Mouse (Mus musculus) megakaryocyte, adult 5-6 weeks (primary cell): ENCODE results near the gene Pald1. TPM values are rescaled to one million over a fixed set of nuclear protein-coding genes. Genes with fewer than 3 reads are reported as not detected.
A peak's percentile ranks its signal among the peaks of the same experiment; 100 is the strongest.

Experiments
- ATAC-seq: 2 replicates; pipeline ENCODE4 v1.8.0; 2016; ENCODE audit warnings: mild to moderate bottlenecking, inconsistent platforms; ENCODE audit not compliant: poor library complexity, severe bottlenecking
- total RNA-seq, 2 experiments: library from RNA; stranded (forward) in 1 of 2; stranded (reverse) in 1 of 2; fragments of 153-499, 151-499 nt in 1 of 2; fragments of 221-1000, 200-1000 nt in 1 of 2; gene quantifications; 2 replicates each; pipeline versions ENCODE4 v1.2.3 to v1.2.4; 2015 to 2017

Pald1 gene
- total RNA-seq, 2 experiments from 2014 or later: 2.1 TPM; not detected in 1

- no peak for ATAC-seq
Measured at GRCm38 (mm10) chr10:61405958-61406357, 22.6 kb upstream of the Pald1 start.

GRCm38 (mm10) chr10:61402911-61403310 is 19.6 kb upstream of the Pald1 start:
- ATAC-seq: no peak

DNA sequence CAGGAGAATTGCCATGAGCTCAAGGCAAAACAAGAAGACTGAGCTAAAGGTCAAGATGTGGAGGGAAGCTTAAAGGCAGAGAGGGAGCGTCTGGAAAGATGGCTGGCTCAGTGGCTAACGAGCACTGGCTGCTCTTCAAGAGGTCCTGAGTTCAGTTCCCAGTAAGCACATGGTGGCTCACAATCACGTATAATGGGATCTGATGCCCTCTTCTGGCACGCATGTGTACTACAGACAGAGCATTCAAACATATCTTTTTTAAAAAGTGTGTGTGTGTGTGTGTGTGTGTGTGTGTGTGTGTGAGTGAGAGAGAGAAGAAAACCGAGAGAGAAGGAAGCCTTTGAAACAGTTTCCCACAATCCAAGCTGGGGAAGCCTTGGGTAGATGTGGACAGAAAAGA is 19.1 kb upstream of the Pald1 start:
- ATAC-seq: no peak

DNA sequence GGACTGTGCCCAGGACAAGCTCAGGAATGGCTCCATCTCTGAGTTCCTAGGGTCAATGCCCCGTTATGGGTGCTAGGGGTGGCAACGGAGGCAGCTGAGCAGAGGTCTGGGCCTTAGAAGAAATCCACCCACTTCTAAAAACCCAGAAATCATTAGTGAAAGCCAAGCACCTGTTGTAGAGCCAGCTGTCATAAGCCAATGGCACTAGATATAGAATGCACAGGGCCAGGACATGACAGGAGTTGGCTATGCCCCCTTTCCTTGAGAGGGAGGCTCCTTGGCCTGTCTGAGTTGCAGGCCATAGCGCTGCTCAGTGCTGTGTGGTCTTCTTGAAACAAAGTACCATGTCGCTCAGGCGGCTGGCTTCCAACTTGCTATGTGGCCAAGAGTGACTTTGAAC is 17.1 kb upstream of the Pald1 start:
- no peak for ATAC-seq

GRCm38 (mm10) chr10:61399156-61399734 is 15.9 kb upstream of the Pald1 start:
- peak; percentile 91 for ATAC-seq

DNA sequence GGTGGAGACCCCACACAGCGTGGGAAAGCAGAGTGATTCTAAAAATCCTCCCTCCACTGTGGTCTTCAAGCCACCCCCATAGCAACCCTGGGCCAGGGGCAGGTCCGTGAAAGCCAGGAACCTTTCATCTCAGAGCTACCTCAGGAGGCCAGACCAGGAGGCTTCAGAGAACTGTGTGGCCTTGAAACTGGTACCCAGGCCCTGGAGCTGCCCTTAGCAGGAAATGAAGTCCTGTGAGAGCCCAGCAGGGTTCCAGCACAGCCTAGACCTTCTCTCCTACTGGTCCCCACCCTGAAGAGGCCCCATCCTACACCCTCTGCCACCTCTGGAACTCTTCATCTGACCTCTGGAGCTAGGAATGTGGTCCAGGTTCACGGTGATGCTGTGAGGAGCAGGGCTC is 14.8 kb upstream of the Pald1 start:
- no peak for ATAC-seq

DNA sequence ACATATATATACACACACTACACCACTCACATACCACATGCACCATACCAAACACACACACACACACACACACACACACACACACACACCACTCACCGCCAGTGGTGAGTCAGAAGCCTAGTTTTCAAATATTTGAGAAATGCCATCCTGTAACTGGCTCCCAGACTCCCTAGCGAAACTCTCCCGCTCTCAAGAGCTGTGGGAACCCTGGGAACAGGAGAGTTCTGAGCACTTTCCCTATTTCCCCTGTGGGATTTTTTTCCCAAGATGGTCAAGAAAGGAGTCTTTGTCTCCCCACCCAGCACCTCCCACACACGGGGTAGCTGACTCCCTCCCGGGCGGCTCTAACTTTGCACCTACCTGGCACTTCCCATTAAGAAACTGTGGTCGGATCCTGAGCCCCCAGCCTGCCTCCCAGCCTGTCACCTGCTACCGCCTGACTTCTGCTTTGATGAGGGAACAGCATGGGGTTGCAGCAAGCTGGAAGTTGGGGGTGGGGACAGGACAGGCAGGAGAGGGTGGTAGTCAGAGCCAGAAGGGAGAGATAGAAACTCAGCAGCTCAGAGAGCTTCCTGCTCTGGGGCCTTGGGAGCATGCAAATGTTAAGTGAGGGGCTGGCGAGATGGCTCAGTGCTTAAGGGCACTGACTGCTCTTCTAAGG is 11.3 kb upstream of the Pald1 start:
- ATAC-seq: peak; percentile 24; the same call in 1 of the 2 replicates

DNA sequence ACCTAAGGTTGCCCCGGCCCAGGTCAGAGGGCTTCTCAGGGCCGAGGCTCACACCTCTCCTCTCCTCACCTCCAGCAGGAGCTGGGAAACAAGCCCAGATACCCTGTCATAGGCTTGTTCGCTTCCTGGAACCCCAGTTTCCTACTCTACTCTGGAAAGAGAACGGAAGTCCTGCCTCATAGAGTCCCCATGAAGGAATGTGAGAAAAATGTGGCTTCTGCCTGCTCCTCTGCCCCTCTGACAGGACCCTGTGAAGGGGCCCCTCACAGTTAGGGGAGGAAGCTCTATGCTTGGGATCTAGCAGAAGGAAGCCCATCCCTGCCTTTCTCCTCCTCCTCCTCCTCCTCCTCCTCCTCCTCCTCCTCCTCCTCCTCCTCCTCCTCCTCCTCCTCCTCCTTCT is 9.3 kb upstream of the Pald1 start:
- no peak for ATAC-seq

DNA sequence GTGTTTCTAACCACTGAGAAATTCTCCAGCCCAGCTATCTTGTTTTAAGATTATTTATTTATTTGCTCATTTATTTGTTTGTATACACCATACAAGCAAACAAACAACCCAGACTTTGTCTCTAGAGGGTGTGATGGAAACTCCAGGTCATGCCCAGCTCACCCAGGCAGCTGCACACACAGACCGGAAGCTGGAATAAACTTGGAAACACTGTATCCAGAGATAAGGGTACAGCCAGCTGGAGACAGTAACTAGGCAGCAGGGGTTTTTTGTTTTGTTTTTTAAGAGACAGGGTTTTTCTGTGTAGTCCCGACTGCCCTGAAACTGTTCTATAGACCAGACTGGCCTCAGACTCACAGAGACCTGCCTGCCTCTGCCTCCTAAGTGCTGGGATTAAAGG is 6.8 kb upstream of the Pald1 start:
- ATAC-seq: no peak

DNA sequence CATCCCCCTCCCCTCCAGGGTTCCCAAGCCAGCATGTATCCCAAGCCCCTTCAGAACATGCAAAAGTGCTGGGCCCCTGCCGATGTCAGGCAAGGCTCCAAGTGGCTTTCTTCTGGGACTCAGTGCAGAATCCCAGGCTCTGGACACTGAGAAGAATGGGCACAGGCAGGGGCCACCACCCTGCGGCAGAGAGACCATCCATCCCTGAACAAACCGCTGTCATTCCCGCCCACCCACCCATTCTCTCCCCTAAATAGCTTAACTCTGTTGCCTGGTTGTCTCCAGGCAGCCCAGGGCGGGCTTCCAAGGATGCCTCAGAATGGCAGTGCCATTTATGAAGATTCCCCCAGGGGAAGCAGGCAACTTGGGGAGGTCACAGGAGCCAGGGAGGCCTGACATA is 5.7 kb upstream of the Pald1 start:
- ATAC-seq: no peak

GRCm38 (mm10) chr10:61386284-61386683 is 3.0 kb upstream of the Pald1 start:
- ATAC-seq: no peak

DNA sequence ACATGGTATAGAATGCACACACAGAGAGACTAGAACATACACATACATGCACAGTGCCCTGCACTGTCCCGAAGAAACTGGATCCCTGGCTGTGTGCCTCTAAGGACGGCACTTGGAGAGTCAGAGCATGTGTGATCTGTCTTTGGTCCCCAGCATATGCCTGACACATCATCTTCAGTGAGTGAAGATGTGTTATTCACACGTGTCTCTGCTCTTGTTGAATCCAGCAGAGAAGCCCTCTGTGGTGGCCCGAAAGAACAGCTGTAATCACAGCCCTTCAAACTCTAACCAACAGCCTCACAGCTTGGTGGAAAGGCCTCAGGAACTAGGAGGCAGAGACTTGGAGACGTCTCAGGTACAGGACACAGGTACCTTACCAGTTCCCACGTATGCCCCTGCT is 1.8 kb upstream of the Pald1 start:
- ATAC-seq: no peak

DNA sequence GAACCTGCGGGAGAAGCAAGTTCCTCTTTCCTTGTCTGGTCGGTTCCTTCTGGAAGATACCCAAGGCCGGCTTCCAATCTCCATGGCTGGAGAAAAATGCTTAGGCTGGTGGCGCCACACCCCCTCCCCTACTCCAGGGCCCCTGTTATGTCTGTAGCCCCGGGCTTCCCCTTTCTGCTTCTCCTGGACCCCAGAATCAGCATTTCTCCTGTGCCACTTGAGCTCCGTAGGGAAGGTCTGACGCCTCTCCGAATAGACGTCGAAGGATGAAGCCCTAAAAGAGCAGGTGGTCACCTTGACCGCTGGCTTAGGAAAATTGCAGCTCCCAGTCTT is 351 bp upstream of the Pald1 start:
- peak; percentile 34 for ATAC-seq

DNA sequence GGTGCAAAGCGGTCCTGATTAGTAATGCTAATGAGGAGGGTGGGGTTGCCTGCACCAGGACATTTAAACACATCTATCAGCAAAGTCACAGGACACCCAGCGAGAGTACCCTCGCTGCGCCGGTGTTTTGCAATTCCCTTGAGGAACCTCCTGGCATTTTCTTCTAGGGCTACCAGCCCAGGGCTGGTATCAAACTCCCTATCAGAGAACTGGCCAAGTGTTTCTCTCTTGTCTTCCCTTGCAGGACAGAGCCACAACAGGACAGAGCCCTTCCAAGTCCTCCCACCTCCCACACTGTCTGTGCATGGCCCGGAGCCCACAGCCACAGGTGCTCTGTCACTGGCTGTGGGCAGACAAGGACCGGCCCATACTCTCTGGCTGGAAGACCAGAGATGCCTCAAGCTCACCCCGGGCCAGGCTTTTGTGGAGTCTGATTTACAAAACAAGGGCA is 1.0 kb downstream of the Pald1 start:
- ATAC-seq: no peak

DNA sequence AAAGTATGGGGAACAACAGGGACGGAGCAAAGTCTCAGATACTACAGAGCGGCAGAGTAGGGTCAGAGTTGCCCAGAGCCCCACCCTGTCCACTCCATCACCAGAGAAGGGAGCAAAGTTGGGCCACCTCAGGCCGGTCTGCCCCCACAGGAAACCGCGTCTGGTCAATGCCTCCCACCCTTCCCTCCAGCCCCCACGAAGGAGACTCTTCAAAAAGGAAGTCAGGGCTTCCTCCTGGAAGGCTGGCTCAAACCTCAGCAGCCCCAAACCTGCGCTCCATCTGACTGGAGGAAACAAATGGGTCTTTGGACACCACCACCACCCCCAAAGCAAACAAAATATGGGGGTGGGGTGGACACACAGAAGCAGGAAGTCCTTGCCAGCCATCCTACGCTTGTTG is 1.5 kb downstream of the Pald1 start:
- peak; percentile 31; the same call in 1 of the 2 replicates for ATAC-seq

DNA sequence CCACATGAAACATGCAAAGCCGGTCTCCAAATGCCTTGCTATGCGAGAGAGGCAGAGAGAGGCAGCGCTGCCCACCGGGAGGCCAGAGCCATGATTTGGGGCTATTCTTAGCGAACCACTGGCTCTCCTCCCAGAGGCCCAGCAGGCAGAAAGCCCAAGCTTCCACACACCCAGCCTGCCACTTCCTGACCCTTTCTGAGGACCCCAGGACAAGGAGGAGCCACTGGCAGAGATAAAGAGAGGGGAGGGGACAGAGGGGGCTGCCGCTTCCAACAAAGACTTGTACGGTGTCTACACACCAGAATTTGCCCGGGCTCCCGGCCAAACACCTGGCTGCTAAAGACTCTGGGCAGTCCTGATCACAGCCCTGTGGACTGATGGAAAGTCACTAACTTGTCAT is 3.1 kb downstream of the Pald1 start:
- ATAC-seq: no peak

DNA sequence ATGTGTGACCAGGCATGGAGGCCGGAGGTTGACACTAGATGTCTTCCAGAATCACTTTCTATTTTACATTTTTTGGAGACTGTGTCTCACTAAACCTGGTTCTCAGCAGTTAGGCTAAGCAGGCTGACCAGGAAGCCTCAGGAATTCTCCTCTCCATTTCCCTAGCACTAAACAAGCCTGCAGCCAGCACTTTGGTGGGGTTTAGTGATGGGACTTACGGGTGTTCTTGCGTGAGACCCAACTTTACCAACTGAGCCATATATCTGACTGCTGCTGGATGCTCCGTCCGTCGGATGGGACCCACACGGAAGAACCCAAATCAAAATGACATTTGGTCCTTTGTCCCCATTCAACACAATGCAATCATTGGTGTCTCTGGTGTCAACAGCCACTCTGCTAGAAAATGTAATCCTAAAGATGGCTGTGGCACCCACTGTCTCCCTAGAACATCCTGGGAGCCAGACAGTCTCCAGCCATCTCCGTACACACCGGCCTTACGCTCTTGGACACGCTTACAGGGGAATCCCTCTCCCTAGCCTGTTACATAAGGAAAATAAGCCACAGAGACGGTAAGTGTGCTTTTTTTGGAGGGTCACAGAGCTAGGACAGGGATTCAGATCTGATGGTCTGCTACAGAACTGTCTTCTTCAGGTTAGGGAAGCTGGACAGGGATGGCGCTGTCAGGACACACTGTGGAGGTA is 3.8 kb downstream of the Pald1 start:
- ATAC-seq: no peak

DNA sequence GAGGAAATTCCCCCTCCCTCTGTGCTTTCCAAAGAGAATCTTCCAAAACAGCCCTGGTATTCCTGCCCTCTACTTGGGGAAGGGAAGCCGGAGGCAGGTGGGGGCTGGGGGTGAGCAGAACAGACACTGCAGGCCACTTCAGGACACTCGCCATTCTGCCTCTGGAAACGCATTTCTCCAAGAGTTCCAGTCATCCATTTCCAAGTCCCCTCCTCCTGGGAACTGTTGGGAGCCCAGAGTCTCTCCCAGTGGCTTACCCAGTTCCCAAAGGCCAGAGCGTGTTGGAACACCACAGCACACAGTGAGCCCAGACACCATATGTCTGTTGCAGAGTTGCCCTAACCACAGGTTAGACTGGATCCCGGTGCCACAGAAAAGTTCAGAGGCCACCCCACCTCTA is 4.6 kb downstream of the Pald1 start:
- ATAC-seq: no peak

DNA sequence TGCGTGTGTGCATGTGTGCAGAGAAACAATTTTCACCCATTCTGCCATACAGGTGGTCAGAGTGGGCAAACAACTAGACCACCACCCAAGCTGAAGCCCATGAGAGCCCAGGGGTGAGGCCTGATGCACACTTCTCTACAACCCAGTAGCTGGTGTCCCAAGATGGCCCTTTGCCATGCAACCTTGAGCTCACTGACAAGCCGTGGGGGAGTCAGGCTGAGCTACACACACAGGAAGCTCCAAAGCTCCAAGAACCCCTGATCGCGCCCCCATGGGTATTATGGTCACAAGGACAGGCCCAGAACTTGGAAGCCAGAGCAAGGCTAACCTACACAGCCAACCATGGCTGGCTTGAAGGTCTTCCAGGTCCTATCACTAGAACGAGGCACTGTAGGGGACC is 5.3 kb downstream of the Pald1 start:
- no peak for ATAC-seq

DNA sequence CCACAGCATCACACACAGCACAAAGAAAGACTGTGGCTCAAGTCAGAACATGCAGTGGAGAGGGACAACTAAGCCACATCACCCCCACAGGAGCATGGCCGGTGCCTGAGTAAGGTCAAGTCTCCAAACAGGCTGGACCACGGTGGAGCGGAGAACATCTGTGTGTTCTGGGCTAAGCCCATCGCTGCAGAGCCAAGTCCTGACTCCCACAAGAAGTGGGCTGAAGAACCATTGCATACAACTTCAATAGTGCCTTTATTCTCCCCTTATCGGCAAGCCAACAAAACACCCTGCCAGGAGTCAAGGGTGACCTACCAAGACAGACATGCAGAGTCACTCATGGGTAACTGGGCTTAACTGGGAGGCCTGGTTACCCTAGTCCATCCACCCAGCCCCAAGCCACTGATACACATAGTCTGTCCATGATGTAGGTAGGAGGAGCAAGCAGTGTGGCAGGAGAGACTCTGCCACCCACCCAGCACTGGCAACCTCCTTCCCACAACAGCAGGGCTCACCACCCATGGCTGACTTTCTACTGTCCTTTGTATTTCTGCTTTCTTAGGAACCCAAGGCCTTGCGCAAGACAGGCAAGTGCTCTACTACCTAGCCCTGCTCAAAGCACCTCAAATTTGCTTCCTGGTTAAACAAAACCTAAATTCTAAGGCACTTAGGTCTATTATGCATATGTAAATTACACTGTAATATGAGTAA is 8.4 kb downstream of the Pald1 start:
- peak; percentile 81 for ATAC-seq

DNA sequence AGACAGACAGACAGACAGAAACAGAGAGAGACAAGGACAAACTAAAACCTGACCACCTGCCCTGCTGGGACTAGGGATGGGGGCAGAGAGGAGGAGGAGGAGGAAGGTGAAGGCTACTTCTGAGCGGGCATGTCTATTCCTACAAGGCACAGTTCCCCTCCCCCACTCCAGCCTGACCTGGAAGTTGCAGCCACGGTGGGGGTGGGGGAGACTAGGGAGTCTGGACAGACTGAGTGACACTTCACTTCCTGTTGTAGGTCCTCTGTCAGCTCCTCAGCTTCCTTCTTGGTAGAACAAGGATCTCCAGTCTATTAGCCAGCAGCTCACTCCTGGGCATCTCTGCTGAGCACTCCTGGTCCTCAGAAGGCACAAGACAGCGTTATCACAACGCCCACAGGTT is 9.3 kb downstream of the Pald1 start:
- ATAC-seq: peak; percentile 71

GRCm38 (mm10) chr10:61372585-61372923 is 10.8 kb downstream of the Pald1 start:
- ATAC-seq: no peak
